Mouse (Mus musculus) MEL (cell line): Measurements from ENCODE around the gene Mt1.

Experiments used
- EP300 ChIP-seq, 2 experiments: IDR thresholded peaks; 2 replicates each; pipeline ENCODE4 v1.6.1; 2011; ENCODE audit warnings: improper control_type of control experiment in 2 of 2, low read length in 2 of 2, low read depth in 1 of 2, mild to moderate bottlenecking in 1 of 2
- TBP ChIP-seq: IDR thresholded peaks from 2 replicates; pipeline ENCODE4 v1.8.0; 2011; ENCODE audit warnings: low read depth, low read length, improper control_type of control experiment
- ZKSCAN1 ChIP-seq: IDR thresholded peaks from 2 replicates; pipeline ENCODE4 v1.6.1; 2012; ENCODE audit warnings: low read depth, mild to moderate bottlenecking, inconsistent platforms, low read length, improper control_type of control experiment, moderate library complexity

GRCm38 (mm10) chr8:94140266-94140795 is 38.6 kb upstream of the Mt1 start:
- TF ChIP-seq EP300 (IDR thresholded peaks at IDR 0.05; ENCODE audit: low read depth in 1 of 2, low read length in 2 of 2), result no peak
- TF ChIP-seq TBP, result no peak
- TF ChIP-seq ZKSCAN1, result no peak
